In genomic region chr11:78499543-78499942, GRCm38 (mm10) we compare ENCODE assay signal across 20 mouse cellular contexts. TPM values are rescaled to one million over a fixed set of nuclear protein-coding genes. Genes with fewer than 3 reads are reported as not detected.
DNase-seq lines count a peak whose midpoint lies in the region; ATAC-seq lines count a peak whose summit lies in the region.
"Had no signal": no experiment of that assay in that cellular context is flagged by ENCODE, and none has a peak within 500 bp of the region (broad histone marks: within the 10 kb centered on the region; RNA-seq: fewer than 3 reads in every experiment).

No protein-coding gene starts in this region.

- H3K4me3 ChIP-seq in midbrain, embryonic 11.5 days (ENCODE audit: low read depth, low read length): peak overlapping the region; percentile 6; the same call in 1 of the 2 replicates
- H3K4me3 ChIP-seq in midbrain, embryonic 14.5 days (replicated peaks; ENCODE audit: low read depth, low read length): no peak overlapping the region
- H3K4me3 ChIP-seq in hindbrain, embryonic 16.5 days (ENCODE audit: low read length): peak overlapping the region; percentile 10
- H3K4me3 ChIP-seq in neural tube, embryonic 12.5 days: 0 out of 2 replicates have a peak overlapping the region, but pooled peaks have one; percentile 5
- H3K4me3 ChIP-seq: embryonic facial prominence, embryonic 12.5 days; forebrain, embryonic 13.5 days; heart, embryonic 13.5 days; limb, embryonic 15.5 days; myocyte had no signal

- no peaks in the 10 kb centered on the region for H3K9me3 ChIP-seq in midbrain, embryonic 11.5 days (ENCODE audit: control insufficient read depth, low read length)
- no peaks in the 10 kb centered on the region for H3K9me3 ChIP-seq in midbrain, embryonic 14.5 days (ENCODE audit: control insufficient read depth, low read length)
- no peaks in the 10 kb centered on the region for H3K9me3 ChIP-seq in hindbrain, embryonic 16.5 days (ENCODE audit: control insufficient read depth, low read length)
- H3K9me3 ChIP-seq in neural tube, embryonic 12.5 days: no peaks in the 10 kb centered on the region
- H3K9me3 ChIP-seq: embryonic facial prominence, embryonic 12.5 days; forebrain, embryonic 13.5 days; heart, embryonic 13.5 days; limb, embryonic 15.5 days had no signal

- peak overlapping the region; percentile 57; the same call in 1 of the 2 replicates for H3K27ac ChIP-seq in midbrain, embryonic 11.5 days (ENCODE audit: low read depth, low read length)
- no peak overlapping the region for H3K27ac ChIP-seq in midbrain, embryonic 14.5 days (replicated peaks; ENCODE audit: low read depth, low read length)
- H3K27ac ChIP-seq in hindbrain, embryonic 16.5 days (ENCODE audit: low read depth, low read length): no peak overlapping the region
- H3K27ac ChIP-seq in neural tube, embryonic 12.5 days: no peak overlapping the region
- H3K27ac ChIP-seq: embryonic facial prominence, embryonic 12.5 days; forebrain, embryonic 13.5 days; heart, embryonic 13.5 days; limb, embryonic 15.5 days had no signal

- H3K27me3 ChIP-seq in midbrain, embryonic 11.5 days (ENCODE audit: control insufficient read depth, insufficient read depth, low read length): peaks cover 8% of the 10 kb centered on the region
- H3K27me3 ChIP-seq in midbrain, embryonic 14.5 days (ENCODE audit: control insufficient read depth, insufficient read depth, low read length): 0 out of 2 replicates have a peak, but pooled peaks cover 5% of the 10 kb centered on the region
- peaks cover 3% of the 10 kb centered on the region; the same call in 1 of the 2 replicates for H3K27me3 ChIP-seq in hindbrain, embryonic 16.5 days (replicated peaks; ENCODE audit: control insufficient read depth, insufficient read depth, low read length)
- H3K27me3 ChIP-seq in neural tube, embryonic 12.5 days (replicated peaks): peaks cover 36% of the 10 kb centered on the region

- H3K4me1 ChIP-seq in midbrain, embryonic 11.5 days (ENCODE audit: control insufficient read depth, insufficient read depth, low read length): peaks cover 27% of the 10 kb centered on the region
- peaks cover 23% of the 10 kb centered on the region for H3K4me1 ChIP-seq in midbrain, embryonic 14.5 days (ENCODE audit: control insufficient read depth, insufficient read depth, low read length)
- peaks cover 15% of the 10 kb centered on the region for H3K4me1 ChIP-seq in hindbrain, embryonic 16.5 days (ENCODE audit: control insufficient read depth, insufficient read depth, low read depth, low read length)
- peaks cover 15% of the 10 kb centered on the region for H3K4me1 ChIP-seq in neural tube, embryonic 12.5 days

- DNase-seq in cerebellum, adult 9-11 months: peak; percentile 53
- no peak for DNase-seq in midbrain, embryonic 11.5 days (ENCODE audit: low spot score, missing footprints)
- no peak for DNase-seq in midbrain, embryonic 14.5 days
- DNase-seq in frontal cortex, adult 2 months (ENCODE audit: extremely low spot score in 1 of 2, low spot score in 1 of 2): no peak
- no peak for DNase-seq in frontal cortex, postnatal 14 days (ENCODE audit: low spot score in 2 of 2)
- DNase-seq: kidney, adult 2 months; kidney, postnatal 4 days; lung, postnatal 4 days; retina, postnatal 1 day had no signal

- WGBS in midbrain, embryonic 11.5 days: 44% methylated on average over 16 of the region's 16 CpGs
- WGBS in midbrain, embryonic 14.5 days: 47% methylated on average over 16 of the region's 16 CpGs
- WGBS in hindbrain, embryonic 16.5 days: 57% methylated on average over 16 of the region's 16 CpGs
- 59% methylated on average over 16 of the region's 16 CpGs for WGBS in neural tube, embryonic 12.5 days

- no peak for ATAC-seq in cerebellum, adult (ENCODE audit: insufficient number of reproducible peaks, low FRiP score, low TSS enrichment)
- no peak for ATAC-seq in midbrain, embryonic 11.5 days (ENCODE audit: low FRiP score)
- ATAC-seq in midbrain, embryonic 14.5 days (ENCODE audit: low FRiP score, low TSS enrichment): no peak
- ATAC-seq in hindbrain, embryonic 16.5 days: no peak
- no peak for ATAC-seq in neural tube, embryonic 12.5 days (ENCODE audit: low FRiP score, low read depth)
- ATAC-seq: forebrain, embryonic 13.5 days had no signal

- peak overlapping the region; percentile 23 for H3K4me2 ChIP-seq in midbrain, embryonic 11.5 days
- no peak overlapping the region for H3K4me2 ChIP-seq in midbrain, embryonic 14.5 days (ENCODE audit: low read length)
- H3K4me2 ChIP-seq in hindbrain, embryonic 16.5 days (ENCODE audit: low read length): no peak overlapping the region
- H3K4me2 ChIP-seq in neural tube, embryonic 12.5 days (replicated peaks): no peak overlapping the region
- H3K4me2 ChIP-seq: embryonic facial prominence, embryonic 12.5 days; forebrain, embryonic 13.5 days; heart, embryonic 13.5 days; limb, embryonic 15.5 days had no signal

- no peak overlapping the region for H3K9ac ChIP-seq in midbrain, embryonic 11.5 days (ENCODE audit: low read length)
- H3K9ac ChIP-seq in midbrain, embryonic 14.5 days (replicated peaks; ENCODE audit: low read length): no peak overlapping the region; the same call in 1 of the 2 replicates
- H3K9ac ChIP-seq in hindbrain, embryonic 16.5 days (ENCODE audit: low read depth, low read length): no peak overlapping the region
- H3K9ac ChIP-seq in neural tube, embryonic 12.5 days: no peak overlapping the region
- H3K9ac ChIP-seq: embryonic facial prominence, embryonic 12.5 days; forebrain, embryonic 13.5 days; heart, embryonic 13.5 days; limb, embryonic 15.5 days had no signal

- H3K36me3 ChIP-seq in midbrain, embryonic 11.5 days (ENCODE audit: control insufficient read depth, insufficient read depth, low read length): no peaks in the 10 kb centered on the region
- H3K36me3 ChIP-seq in midbrain, embryonic 14.5 days (ENCODE audit: control insufficient read depth, insufficient read depth, low read length): no peaks in the 10 kb centered on the region
- no peaks in the 10 kb centered on the region for H3K36me3 ChIP-seq in hindbrain, embryonic 16.5 days (ENCODE audit: control insufficient read depth, insufficient read depth, low read length)
- H3K36me3 ChIP-seq in neural tube, embryonic 12.5 days: no peaks in the 10 kb centered on the region
- H3K36me3 ChIP-seq: embryonic facial prominence, embryonic 12.5 days; heart, embryonic 13.5 days; limb, embryonic 15.5 days had no signal

RNA-seq across cellular contexts. Expression of gene Vtn, which starts 0.7 kb away (rescaled TPM):
- polyA plus RNA-seq in midbrain, embryonic 11.5 days (2014; fragmentation: Nextera tagmentation; extraction: Ambion mirVana): 145 and 151 TPM in 2 replicates
- 40.0 and 134 TPM in 2 replicates for polyA plus RNA-seq in midbrain, embryonic 14.5 days (2014; fragmentation: Nextera tagmentation; extraction: Ambion mirVana)
- polyA plus RNA-seq in hindbrain, embryonic 16.5 days (2015; fragmentation: Nextera tagmentation; extraction: Ambion mirVana): 150 and 176 TPM in 2 replicates
- polyA plus RNA-seq in neural tube, embryonic 12.5 days (2016; fragmentation: Nextera tagmentation; extraction: Ambion mirVana): 109 and 116 TPM in 2 replicates
- polyA plus RNA-seq in frontal cortex, adult 2 months (2012; rRNA removed): 181 and 199 TPM in 2 replicates
- polyA plus RNA-seq: myocyte had no signal

RNA-seq across cellular contexts. Expression of gene Sarm1, which starts 2.0 kb away (rescaled TPM):
- 18.1 and 20.1 TPM in 2 replicates for polyA plus RNA-seq in midbrain, embryonic 11.5 days (2014; fragmentation: Nextera tagmentation; extraction: Ambion mirVana)
- polyA plus RNA-seq in midbrain, embryonic 14.5 days (2014; fragmentation: Nextera tagmentation; extraction: Ambion mirVana): 49.7 and 55.6 TPM in 2 replicates
- 43.5 and 51.3 TPM in 2 replicates for polyA plus RNA-seq in hindbrain, embryonic 16.5 days (2015; fragmentation: Nextera tagmentation; extraction: Ambion mirVana)
- 35.0 and 37.0 TPM in 2 replicates for polyA plus RNA-seq in neural tube, embryonic 12.5 days (2016; fragmentation: Nextera tagmentation; extraction: Ambion mirVana)
- 28.6 and 29.2 TPM in 2 replicates for polyA plus RNA-seq in frontal cortex, adult 2 months (2012; rRNA removed)

RNA-seq across cellular contexts. Expression of gene Sebox, which starts 3.7 kb away (rescaled TPM):
- polyA plus RNA-seq in midbrain, embryonic 11.5 days (2014; fragmentation: Nextera tagmentation; extraction: Ambion mirVana): not detected in 2 replicates
- not detected in 2 replicates for polyA plus RNA-seq in midbrain, embryonic 14.5 days (2014; fragmentation: Nextera tagmentation; extraction: Ambion mirVana)
- 0.11 and 0.20 TPM in 2 replicates for polyA plus RNA-seq in hindbrain, embryonic 16.5 days (2015; fragmentation: Nextera tagmentation; extraction: Ambion mirVana)
- polyA plus RNA-seq in neural tube, embryonic 12.5 days (2016; fragmentation: Nextera tagmentation; extraction: Ambion mirVana): not detected in 2 replicates
- polyA plus RNA-seq in frontal cortex, adult 2 months (2012; rRNA removed): 3.0 and 3.6 TPM in 2 replicates
- polyA plus RNA-seq: embryonic facial prominence, embryonic 12.5 days; heart, embryonic 13.5 days; kidney, adult 2 months; myocyte; spleen, adult 2 months; testis, adult 2 months; urinary bladder, adult 2 months had no signal

RNA-seq across cellular contexts. Expression of gene Tmem199, which starts 12.4 kb away (rescaled TPM):
- polyA plus RNA-seq in midbrain, embryonic 11.5 days (2014; fragmentation: Nextera tagmentation; extraction: Ambion mirVana): 82.4 and 91.3 TPM in 2 replicates
- 104 and 108 TPM in 2 replicates for polyA plus RNA-seq in midbrain, embryonic 14.5 days (2014; fragmentation: Nextera tagmentation; extraction: Ambion mirVana)
- polyA plus RNA-seq in hindbrain, embryonic 16.5 days (2015; fragmentation: Nextera tagmentation; extraction: Ambion mirVana): 87.9 and 95.5 TPM in 2 replicates
- 88.4 and 93.1 TPM in 2 replicates for polyA plus RNA-seq in neural tube, embryonic 12.5 days (2016; fragmentation: Nextera tagmentation; extraction: Ambion mirVana)
- 51.4 and 56.6 TPM in 2 replicates for polyA plus RNA-seq in frontal cortex, adult 2 months (2012; rRNA removed)

RNA-seq across cellular contexts. Expression of gene Poldip2, which starts 12.4 kb away (rescaled TPM):
- 135 and 139 TPM in 2 replicates for polyA plus RNA-seq in midbrain, embryonic 11.5 days (2014; fragmentation: Nextera tagmentation; extraction: Ambion mirVana)
- 165 and 171 TPM in 2 replicates for polyA plus RNA-seq in midbrain, embryonic 14.5 days (2014; fragmentation: Nextera tagmentation; extraction: Ambion mirVana)
- 189 and 196 TPM in 2 replicates for polyA plus RNA-seq in hindbrain, embryonic 16.5 days (2015; fragmentation: Nextera tagmentation; extraction: Ambion mirVana)
- polyA plus RNA-seq in neural tube, embryonic 12.5 days (2016; fragmentation: Nextera tagmentation; extraction: Ambion mirVana): 184 and 186 TPM in 2 replicates
- 107 and 115 TPM in 2 replicates for polyA plus RNA-seq in frontal cortex, adult 2 months (2012; rRNA removed)
